Mouse (Mus musculus): ENCODE measurements at regions not wholly inside any gene's neighbourhood (a gene's known extent, or its start where the extent isn't known, plus 50 kb on each side); places are given as distances from the start of the nearest gene placed in this dataset.
"Not testable (repeated sequence)": the region's sequence is repeated elsewhere in the genome, so short reads cannot be mapped to it uniquely, and the experiment has no call there.

GRCm38 (mm10) chr17:91466822-91467221 lies 374.0 kb upstream of the Nrxn1 start:
- DNase-seq (ENCODE audit: low spot score): peak; percentile 65

- no peak for DNase-seq (ENCODE audit: low spot score)
Measured at GRCm38 (mm10) chr17:91451711-91452110, 358.8 kb upstream of the Nrxn1 start.

GRCm38 (mm10) chr17:91431780-91432720 lies 339.2 kb upstream of the Nrxn1 start:
- DNase-seq (ENCODE audit: low spot score): not testable (repeated sequence)

- DNase-seq (ENCODE audit: low spot score): no peak
Measured at GRCm38 (mm10) chr17:91430351-91430750, 337.5 kb upstream of the Nrxn1 start.

- DNase-seq (ENCODE audit: low spot score): no peak
Measured at GRCm38 (mm10) chr17:91425120-91425519, 332.2 kb upstream of the Nrxn1 start.

GRCm38 (mm10) chr17:91418582-91418981 lies 325.7 kb upstream of the Nrxn1 start:
- no peak for DNase-seq (ENCODE audit: low spot score)

- no peak for DNase-seq (ENCODE audit: low spot score)
Measured at GRCm38 (mm10) chr17:91390969-91391764, 298.3 kb upstream of the Nrxn1 start.

GRCm38 (mm10) chr17:91389937-91390623 lies 297.2 kb upstream of the Nrxn1 start:
- DNase-seq (ENCODE audit: low spot score): not testable (repeated sequence)

- no peak for DNase-seq (ENCODE audit: low spot score)
Measured at GRCm38 (mm10) chr17:91388521-91388920, 295.6 kb upstream of the Nrxn1 start.

- DNase-seq (ENCODE audit: low spot score): no peak
Measured at GRCm38 (mm10) chr17:91388039-91388438, 295.2 kb upstream of the Nrxn1 start.

GRCm38 (mm10) chr17:91385949-91386348 lies 293.1 kb upstream of the Nrxn1 start:
- DNase-seq (ENCODE audit: low spot score): no peak

GRCm38 (mm10) chr17:91368156-91368555 lies 275.3 kb upstream of the Nrxn1 start:
- no peak for DNase-seq (ENCODE audit: low spot score)

- DNase-seq (ENCODE audit: low spot score): no peak
Measured at GRCm38 (mm10) chr17:91361261-91361660, 268.4 kb upstream of the Nrxn1 start.

- no peak for DNase-seq (ENCODE audit: low spot score)
Measured at GRCm38 (mm10) chr17:91352107-91352506, 259.2 kb upstream of the Nrxn1 start.

GRCm38 (mm10) chr17:91336882-91337281 lies 244.0 kb upstream of the Nrxn1 start:
- DNase-seq (ENCODE audit: low spot score): no peak

- DNase-seq (ENCODE audit: low spot score): no peak
Measured at GRCm38 (mm10) chr17:91333790-91334189, 240.9 kb upstream of the Nrxn1 start.

- DNase-seq (ENCODE audit: low spot score): no peak
Measured at GRCm38 (mm10) chr17:91333202-91333601, 240.3 kb upstream of the Nrxn1 start.

GRCm38 (mm10) chr17:91324377-91324776 lies 231.5 kb upstream of the Nrxn1 start:
- DNase-seq (ENCODE audit: low spot score): no peak

GRCm38 (mm10) chr17:91286875-91287274 lies 194.0 kb upstream of the Nrxn1 start:
- no peak for DNase-seq (ENCODE audit: low spot score)

- no peak for DNase-seq (ENCODE audit: low spot score)
Measured at GRCm38 (mm10) chr17:91274378-91274777, 181.5 kb upstream of the Nrxn1 start.

- DNase-seq (ENCODE audit: low spot score): no peak
Measured at GRCm38 (mm10) chr17:91238719-91239118, 145.8 kb upstream of the Nrxn1 start.

GRCm38 (mm10) chr17:91236653-91237052 lies 143.8 kb upstream of the Nrxn1 start:
- not testable (repeated sequence) for DNase-seq (ENCODE audit: low spot score)

Data from urinary bladder, postnatal 14 days (tissue).